Mouse (Mus musculus) bone marrow macrophage, adult 2 months (primary cell): ENCODE results near the gene Gm20388. TPM values are rescaled to one million over a fixed set of nuclear protein-coding genes. Genes with fewer than 3 reads are reported as not detected.
A peak's percentile ranks its signal among the peaks of the same experiment; 100 is the strongest.

Experiments
- H3K27ac ChIP-seq: 2 replicates; pipeline ENCODE4 v1.5.1; 2012; ENCODE audit warnings: low read depth, low read length; ENCODE audit not compliant: insufficient read depth
- H3K4me1 ChIP-seq: 2 replicates; pipeline ENCODE4 v1.6.1; 2012; ENCODE audit warnings: low read length; ENCODE audit not compliant: control insufficient read depth, insufficient read depth
- H3K4me3 ChIP-seq: 2 replicates; pipeline ENCODE4 v1.5.1; 2012; ENCODE audit warnings: mild to moderate bottlenecking, low read length, moderate library complexity; ENCODE audit not compliant: insufficient read depth
- CTCF ChIP-seq: IDR thresholded peaks from 2 replicates; pipeline ENCODE4 v1.5.1; 2012; ENCODE audit warnings: low read depth, mild to moderate bottlenecking, low read length, moderate library complexity
- POLR2A ChIP-seq: IDR thresholded peaks from 2 replicates; pipeline ENCODE4 v1.6.1; 2012; ENCODE audit warnings: mild to moderate bottlenecking, low read depth, low read length, borderline replicate concordance
- polyA plus RNA-seq: library from polyadenylated mRNA; stranded (reverse); fragments of >200 nt; gene quantifications from 2 replicates; pipeline ENCODE4 v1.2.4, GENCODE M21; 2012; ENCODE audit not compliant: missing spikeins, insufficient read depth, insufficient read length

The Gm20388 gene
- polyA plus RNA-seq, 1 experiment = 32.7 TPM

- peaks cover 49% of the 10 kb centered on the region for H3K4me1 ChIP-seq
- H3K27ac ChIP-seq = no peak overlapping the region
- peak overlapping the region; percentile 10; the same call in 1 of the 2 replicates for H3K4me3 ChIP-seq
- TF ChIP-seq CTCF (no peak), POLR2A (no peak)
These were observed 1739.3 kb downstream of the Gm20388 start for GRCm38 (mm10) chr8:121649904-121650303.

- H3K4me3 ChIP-seq = peak overlapping the region; percentile 71
- H3K4me1 ChIP-seq = peaks cover 41% of the 10 kb centered on the region
- 0 out of 2 replicates have a peak overlapping the region, but pooled peaks have one; percentile 13 for H3K27ac ChIP-seq
- TF ChIP-seq POLR2A = no peak
- no peak for TF ChIP-seq CTCF
These were observed 1740.0 kb downstream of the Gm20388 start for GRCm38 (mm10) chr8:121650389-121651307.

- Histone ChIP-seq H3K27ac (no peak overlapping the region), H3K4me1 (peaks cover 40% of the 10 kb centered on the region), H3K4me3 (peak overlapping the region; percentile 71)
- TF ChIP-seq CTCF (no peak), POLR2A (no peak)
These were observed 1740.8 kb downstream of the Gm20388 start for GRCm38 (mm10) chr8:121651308-121651873.

- H3K27ac ChIP-seq = peak overlapping the region; percentile 0; the same call in 1 of the 2 replicates
- TF ChIP-seq POLR2A = no peak
- no peak for TF ChIP-seq CTCF
- peaks cover 39% of the 10 kb centered on the region for H3K4me1 ChIP-seq
- peak overlapping the region; percentile 71 for H3K4me3 ChIP-seq
These were observed 1741.3 kb downstream of the Gm20388 start for GRCm38 (mm10) chr8:121651874-121652361.

- H3K27ac ChIP-seq = peak within 1 kb of the TSS; percentile 65
- TF ChIP-seq CTCF = no peak
- 0 out of 2 replicates have a peak, but pooled peaks have one; percentile 25 for TF ChIP-seq POLR2A
- peak within 1 kb of the TSS; percentile 73 for H3K4me3 ChIP-seq
- peaks cover 32% of the 10 kb centered on the region for H3K4me1 ChIP-seq
These were observed 1742.2 kb downstream of the Gm20388 start, which contains the start of gene Zcchc14 for GRCm38 (mm10) chr8:121652774-121653323. Gene Zcchc14, minus strand, starts transcription at chr8:121652901.

- peak overlapping the region; percentile 66 for H3K4me3 ChIP-seq
- peaks cover 25% of the 10 kb centered on the region for H3K4me1 ChIP-seq
- H3K27ac ChIP-seq = peak overlapping the region; percentile 65
- TF ChIP-seq POLR2A (no peak), CTCF (no peak)
These were observed 1742.8 kb downstream of the Gm20388 start for GRCm38 (mm10) chr8:121653340-121654019.

GRCm38 (mm10) chr8:121654131-121654530 lies 1743.5 kb downstream of the Gm20388 start:
- no peak overlapping the region for H3K27ac ChIP-seq
- TF ChIP-seq CTCF (no peak), POLR2A (no peak)
- no peak overlapping the region for H3K4me3 ChIP-seq
- peaks cover 23% of the 10 kb centered on the region for H3K4me1 ChIP-seq

GRCm38 (mm10) chr8:121654966-121655494 lies 1744.4 kb downstream of the Gm20388 start:
- Histone ChIP-seq H3K4me1 (peaks cover 16% of the 10 kb centered on the region), H3K4me3 (no peak overlapping the region), H3K27ac (no peak overlapping the region)
- TF ChIP-seq CTCF = no peak
- no peak for TF ChIP-seq POLR2A

- no peak overlapping the region for H3K27ac ChIP-seq
- H3K4me1 ChIP-seq = no peaks in the 10 kb centered on the region
- H3K4me3 ChIP-seq = no peak overlapping the region
- TF ChIP-seq POLR2A = no peak
- TF ChIP-seq CTCF = no peak
These were observed 1750.0 kb downstream of the Gm20388 start for GRCm38 (mm10) chr8:121660602-121661001.
